8 mouse cellular contexts compared by ENCODE assay signal in the genomic region with DNA sequence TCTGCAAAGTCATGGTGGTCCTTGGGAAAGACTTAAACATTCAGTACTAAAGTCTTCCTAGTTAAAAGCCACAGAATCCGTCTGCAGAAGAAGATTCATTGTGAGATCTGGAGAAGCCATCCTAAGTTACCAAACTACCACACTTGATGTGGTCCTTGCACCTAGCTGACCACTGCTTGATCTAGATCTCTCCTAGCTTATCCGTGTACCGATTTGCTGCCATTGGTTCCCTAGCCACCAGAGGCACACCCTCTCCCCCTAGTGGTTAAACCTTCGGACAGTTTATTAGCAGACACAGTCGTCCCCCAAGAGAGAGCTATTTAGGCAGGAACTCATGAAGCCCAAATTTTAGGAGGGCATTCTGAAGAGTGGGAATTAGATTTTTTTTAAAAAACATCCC. TPM values are rescaled to one million over a fixed set of nuclear protein-coding genes. Genes with fewer than 3 reads are reported as not detected.
DNase-seq lines count a peak whose midpoint lies in the region; ATAC-seq and TF ChIP-seq lines count a peak whose summit lies in the region.

No protein-coding gene starts in this region.

- TF ChIP-seq EP300 in MEL (IDR thresholded peaks at IDR 0.05; ENCODE audit: low read depth in 1 of 2, low read length in 2 of 2), result peak in 1 of 2 experiments; percentile 11; a peak in 2 of 4 replicates
- TF ChIP-seq EP300 in liver, postnatal 0 days (IDR thresholded peaks at IDR 0.05; ENCODE audit: low read depth), result no peak

- peaks cover 0 to 20% of the 10 kb centered on the region in 2 experiments; a peak in 2 of 4 replicates for H3K36me3 ChIP-seq in MEL (ENCODE audit: control insufficient read depth in 1 of 2, insufficient read depth in 2 of 2, low read length in 2 of 2)
- no peaks in the 10 kb centered on the region for H3K36me3 ChIP-seq in liver, postnatal 0 days (replicated peaks; ENCODE audit: insufficient read depth, low read length)
- no peaks in the 10 kb centered on the region for H3K36me3 ChIP-seq in neural tube, embryonic 12.5 days

- no peaks in the 10 kb centered on the region for H3K9me3 ChIP-seq in MEL (replicated peaks; ENCODE audit: insufficient read depth, low read length)
- H3K9me3 ChIP-seq in liver, postnatal 0 days (ENCODE audit: low read length), result no peaks in the 10 kb centered on the region
- H3K9me3 ChIP-seq in neural tube, embryonic 12.5 days, result no peaks in the 10 kb centered on the region

- H3K27me3 ChIP-seq in MEL (ENCODE audit: control insufficient read depth in 1 of 2, insufficient read depth in 2 of 2, low read length in 2 of 2), result no peaks in the 10 kb centered on the region
- no peaks in the 10 kb centered on the region for H3K27me3 ChIP-seq in liver, postnatal 0 days (ENCODE audit: insufficient read depth, low read length)
- H3K27me3 ChIP-seq in neural tube, embryonic 12.5 days (replicated peaks), result no peaks in the 10 kb centered on the region

- TF ChIP-seq POLR2A in MEL (IDR thresholded peaks at IDR 0.05; ENCODE audit: control insufficient read depth in 1 of 2, insufficient read depth in 1 of 2, low read depth in 1 of 2, low read length in 2 of 2, poor library complexity in 1 of 2), result no peak
- TF ChIP-seq POLR2A in brain, embryonic 14.5 days (IDR thresholded peaks at IDR 0.05; ENCODE audit: borderline replicate concordance, extremely low read depth, insufficient read depth, insufficient read length, poor library complexity, severe bottlenecking), result no peak

- TF ChIP-seq RAD21 in MEL (IDR thresholded peaks at IDR 0.05; ENCODE audit: low read depth, low read length), result peak; percentile 89

- intact Hi-C loops in heart, postnatal 36 days (cut with DNase I), result loop anchor here (1.0 to 5.0 kb wide), 2 partner anchors 358 to 447 kb away; no protein-coding TSS in a partner anchor

- H3K9ac ChIP-seq in MEL (ENCODE audit: control insufficient read depth, low read depth, low read length, poor library complexity, severe bottlenecking), result no peak overlapping the region; the same call in 1 of the 2 replicates
- no peak overlapping the region for H3K9ac ChIP-seq in liver, postnatal 0 days (replicated peaks)
- H3K9ac ChIP-seq in neural tube, embryonic 12.5 days, result no peak overlapping the region

- peak; percentile 75 to 92 (median 83) for TF ChIP-seq CTCF in MEL (IDR thresholded peaks at IDR 0.05 in 2 of 3, conservative IDR thresholded peaks at IDR 0.05 in 1 of 3; ENCODE audit: control insufficient read depth in 1 of 3, insufficient read depth in 1 of 3, low read depth in 2 of 3, low read length in 3 of 3, poor library complexity in 1 of 3, severe bottlenecking in 1 of 3)
- peak; percentile 73; the same call in 1 of the 2 replicates for TF ChIP-seq CTCF in brain, embryonic 14.5 days (IDR thresholded peaks at IDR 0.05; ENCODE audit: borderline replicate concordance, extremely low read depth, insufficient read depth, insufficient read length)
- peak; percentile 91 for TF ChIP-seq CTCF in liver, postnatal 0 days (IDR thresholded peaks at IDR 0.05; ENCODE audit: low read depth)

- ATAC-seq in erythroid progenitor cell, adult 5-6 weeks (replicated peaks; ENCODE audit: low FRiP score, poor library complexity, severe bottlenecking), result peak; percentile 71
- peak; percentile 33; the same call in 1 of the 2 replicates for ATAC-seq in liver, postnatal 0 days
- ATAC-seq in neural tube, embryonic 12.5 days (ENCODE audit: low FRiP score, low read depth), result no peak

- DNase-seq in MEL (ENCODE audit: low read depth, low spot score) (peak; percentile 88), MN1 (ENCODE audit: low spot score) (no peak)
- DNase-seq in brain, embryonic 14.5 days (ENCODE audit: low read depth), result peak; percentile 83
- peak; percentile 43 to 52 for DNase-seq in heart, postnatal 36 days
- DNase-seq in large intestine, adult 2 months (ENCODE audit: low read depth, low spot score), result peak; percentile 31
- DNase-seq in liver, postnatal 0 days, result peak; percentile 50

- peak overlapping the region; percentile 5; the same call in 1 of the 2 replicates for H3K27ac ChIP-seq in MEL (ENCODE audit: control insufficient read depth, low read depth, low read length)
- H3K27ac ChIP-seq in liver, postnatal 0 days (ENCODE audit: low read depth), result no peak overlapping the region
- no peak overlapping the region for H3K27ac ChIP-seq in neural tube, embryonic 12.5 days

- no peaks in the 10 kb centered on the region for H3K79me2 ChIP-seq in MEL (ENCODE audit: control insufficient read depth, insufficient read depth, low read length, poor library complexity)

- peaks cover 3 to 8% of the 10 kb centered on the region in 2 experiments; a peak in 3 of 4 replicates for H3K4me1 ChIP-seq in MEL (ENCODE audit: control insufficient read depth in 1 of 2, insufficient read depth in 2 of 2, low read length in 2 of 2)
- H3K4me1 ChIP-seq in liver, postnatal 0 days (ENCODE audit: insufficient read depth), result peaks cover 11% of the 10 kb centered on the region
- H3K4me1 ChIP-seq in neural tube, embryonic 12.5 days, result 0 out of 2 replicates have a peak, but pooled peaks cover 3% of the 10 kb centered on the region

- peak overlapping the region; percentile 90 for H3K4me2 ChIP-seq in liver, postnatal 0 days (ENCODE audit: low read depth, low read length)
- peak overlapping the region; percentile 10; the same call in 1 of the 2 replicates for H3K4me2 ChIP-seq in neural tube, embryonic 12.5 days (replicated peaks)

- H3K4me3 ChIP-seq in MEL (ENCODE audit: control insufficient read depth in 1 of 2, insufficient read depth in 1 of 2, low read depth in 2 of 2, low read length in 2 of 2), result peak overlapping the region; percentile 25 to 93
- H3K4me3 ChIP-seq in liver, postnatal 0 days (ENCODE audit: low read depth, low read length), result 0 out of 2 replicates have a peak overlapping the region, but pooled peaks have one; percentile 10
- H3K4me3 ChIP-seq in neural tube, embryonic 12.5 days, result no peak overlapping the region

- 2% methylated on average over 5 of the region's 5 CpGs for WGBS in large intestine, adult 2 months
- 0% methylated on average over 5 of the region's 5 CpGs for WGBS in liver, postnatal 0 days (ENCODE audit: insufficient replicate concordance)
- 2% methylated on average over 5 of the region's 5 CpGs for WGBS in neural tube, embryonic 12.5 days

TF ChIP-seq in MEL, 35 proteins besides CTCF, POLR2A, EP300 and RAD21:
- TF ChIP-seq TBP (IDR thresholded peaks at IDR 0.05; ENCODE audit: low read depth, low read length), result no peak
- no peak for TF ChIP-seq UBTF (IDR thresholded peaks at IDR 0.05; ENCODE audit: borderline replicate concordance, insufficient read depth, low read depth, low read length)
- peak; percentile 50 for TF ChIP-seq GATA1 (IDR thresholded peaks at IDR 0.05; ENCODE audit: low read depth, low read length)
- peak; percentile 95 for TF ChIP-seq ZC3H11A (IDR thresholded peaks at IDR 0.05; ENCODE audit: low read depth, low read length)
- TF ChIP-seq USF1 (IDR thresholded peaks at IDR 0.05; ENCODE audit: low read depth, low read length), result no peak
- TF ChIP-seq ZNF384 (IDR thresholded peaks at IDR 0.05; ENCODE audit: low read depth, low read length), result 0 out of 2 replicates have a peak, but pooled peaks have one; percentile 13
- 0 out of 2 replicates have a peak, but pooled peaks have one; percentile 10 for TF ChIP-seq RCOR1 (IDR thresholded peaks at IDR 0.05; ENCODE audit: low read depth, low read length)
- no peak for TF ChIP-seq MEF2A (IDR thresholded peaks at IDR 0.05; ENCODE audit: extremely low read depth, insufficient replicate concordance, low read depth, low read length, poor library complexity, severe bottlenecking)
- TF ChIP-seq GABPA (IDR thresholded peaks at IDR 0.05; ENCODE audit: low read depth, low read length), result no peak
- TF ChIP-seq SIN3A (IDR thresholded peaks at IDR 0.05; ENCODE audit: low read length), result peak; percentile 62; the same call in 1 of the 2 replicates
- TF ChIP-seq SMC3 (IDR thresholded peaks at IDR 0.05; ENCODE audit: low read depth, low read length), result peak; percentile 96
TF ChIP-seq in MEL: peak in this region for 6.

RNA-seq across cellular contexts. Expression of a gene that starts 1.9 kb away (rescaled TPM):
- total RNA-seq in MEL (2012; rRNA removed), result 5.6 and 6.4 TPM in 2 replicates
- 1 to 10 TPM in 1 of 2 experiments, not detected in 1; 2.9 TPM for polyA plus RNA-seq in MEL (2012; ENCODE audit: insufficient read depth in 1 of 2, insufficient read length in 2 of 2, low read depth in 1 of 2, low replicate concordance in 2 of 2, missing spikeins in 1 of 2)
- 2.3 and 3.3 TPM in 2 replicates for polyA plus RNA-seq in brain, embryonic 14.5 days (2012; rRNA removed)
- total RNA-seq in erythroid progenitor cell, adult 5-6 weeks (2015; ENCODE audit: low replicate concordance), result 0.36 and 5.9 TPM in 2 replicates
- total RNA-seq in erythroid progenitor cell, adult 5-6 weeks (2017; ENCODE audit: low replicate concordance), result 3.7 and 5.9 TPM in 2 replicates
- 1 to 10 TPM; 5.8 to 7.1 TPM for total RNA-seq in heart, postnatal 36 days (2021)
- polyA plus RNA-seq in large intestine, adult 2 months (2012; rRNA removed), result 0.36 and 0.73 TPM in 2 replicates
- 0.33 and 0.56 TPM in 2 replicates for polyA plus RNA-seq in liver, postnatal 0 days (2015; fragmentation: Nextera tagmentation; extraction: Ambion mirVana)
- polyA plus RNA-seq in neural tube, embryonic 12.5 days (2016; fragmentation: Nextera tagmentation; extraction: Ambion mirVana), result 3.8 and 3.9 TPM in 2 replicates
